Mouse (Mus musculus): Measurements from ENCODE around the gene Nuak2.
A peak's percentile ranks its signal among the peaks of the same experiment; 100 is the strongest.

Gene Nuak2

GRCm38 (mm10) chr1:132298425-132298800, 17.5 kb upstream of the Nuak2 start, which contains the start of gene Klhdc8a:
Gene Klhdc8a, plus strand, starts transcription at chr1:132298626.
- peak in 1 of 2 experiments; percentile 73 for DNase-seq (ENCODE audit: low spot score in 2 of 2)

GRCm38 (mm10) chr1:132298801-132299464, 17.0 kb upstream of the Nuak2 start:
- DNase-seq (ENCODE audit: low spot score in 2 of 2): no peak

GRCm38 (mm10) chr1:132299744-132300143, 16.2 kb upstream of the Nuak2 start:
- DNase-seq (ENCODE audit: low spot score in 2 of 2): no peak

- DNase-seq (ENCODE audit: low spot score in 2 of 2): no peak
Measured at GRCm38 (mm10) chr1:132301242-132301641, 14.7 kb upstream of the Nuak2 start.

- DNase-seq (ENCODE audit: low spot score in 2 of 2): no peak
Measured at GRCm38 (mm10) chr1:132302341-132302866, 13.5 kb upstream of the Nuak2 start.

GRCm38 (mm10) chr1:132304618-132305214, 11.2 kb upstream of the Nuak2 start:
- no peak for DNase-seq (ENCODE audit: low spot score in 2 of 2)

GRCm38 (mm10) chr1:132306160-132306559, 9.8 kb upstream of the Nuak2 start:
- DNase-seq (ENCODE audit: low spot score in 2 of 2): peak in 1 of 2 experiments; percentile 56

- DNase-seq (ENCODE audit: low spot score in 2 of 2): no peak
Measured at GRCm38 (mm10) chr1:132306808-132307207, 9.1 kb upstream of the Nuak2 start.

- DNase-seq (ENCODE audit: low spot score in 2 of 2): no peak
Measured at GRCm38 (mm10) chr1:132307962-132308361, 8.0 kb upstream of the Nuak2 start.

- DNase-seq (ENCODE audit: low spot score in 2 of 2): no peak
Measured at GRCm38 (mm10) chr1:132308674-132309073, 7.3 kb upstream of the Nuak2 start.

- DNase-seq (ENCODE audit: low spot score in 2 of 2): no peak
Measured at GRCm38 (mm10) chr1:132310754-132311153, 5.2 kb upstream of the Nuak2 start.

- no peak for DNase-seq (ENCODE audit: low spot score in 2 of 2)
Measured at GRCm38 (mm10) chr1:132311174-132311859, 4.6 kb upstream of the Nuak2 start.

GRCm38 (mm10) chr1:132312043-132312442, 3.9 kb upstream of the Nuak2 start:
- no peak for DNase-seq (ENCODE audit: low spot score in 2 of 2)

- peak in 1 of 2 experiments; percentile 64 for DNase-seq (ENCODE audit: low spot score in 2 of 2)
Measured at GRCm38 (mm10) chr1:132312703-132313102, 3.2 kb upstream of the Nuak2 start.

GRCm38 (mm10) chr1:132316625-132316994, 684 bp downstream of the Nuak2 start:
- DNase-seq (ENCODE audit: low spot score in 2 of 2): no peak

GRCm38 (mm10) chr1:132317413-132317812, 1.5 kb downstream of the Nuak2 start:
- DNase-seq (ENCODE audit: low spot score in 2 of 2): no peak

GRCm38 (mm10) chr1:132317894-132318863, 2.3 kb downstream of the Nuak2 start:
- DNase-seq (ENCODE audit: low spot score in 2 of 2): peak in 1 of 2 experiments; percentile 11

- peak in 1 of 2 experiments; percentile 29 for DNase-seq (ENCODE audit: low spot score in 2 of 2)
Measured at GRCm38 (mm10) chr1:132319242-132319641, 3.3 kb downstream of the Nuak2 start.

GRCm38 (mm10) chr1:132321821-132322580, 6.1 kb downstream of the Nuak2 start:
- peak in 1 of 2 experiments; percentile 21 for DNase-seq (ENCODE audit: low spot score in 2 of 2)

- DNase-seq (ENCODE audit: low spot score in 2 of 2): no peak
Measured at GRCm38 (mm10) chr1:132322711-132323542, 7.0 kb downstream of the Nuak2 start.

Measured in left cerebral cortex, adult 9 months (tissue).